Mouse (Mus musculus): ENCODE data around the gene Atp2c2. TPM values are rescaled to one million over a fixed set of nuclear protein-coding genes. Genes with fewer than 3 reads are reported as not detected.

The Atp2c2 gene
- total and polyA plus RNA-seq, 3 experiments: 0.27 to 0.58 TPM; not detected in 1

- Histone ChIP-seq H3K27ac (ENCODE audit: control insufficient read depth, low read depth, low read length) (no peak overlapping the region), H3K9ac (ENCODE audit: control insufficient read depth, low read depth, low read length, poor library complexity, severe bottlenecking) (no peak overlapping the region), H3K4me1 (ENCODE audit: control insufficient read depth in 1 of 2, insufficient read depth in 2 of 2, low read length in 2 of 2) (peaks cover 0 to 8% of the 10 kb centered on the region in 2 experiments; a peak in 3 of 4 replicates), H3K27me3 (ENCODE audit: control insufficient read depth in 1 of 2, insufficient read depth in 2 of 2, low read length in 2 of 2) (no peaks in the 10 kb centered on the region), H3K36me3 (ENCODE audit: control insufficient read depth in 1 of 2, insufficient read depth in 2 of 2, low read length in 2 of 2) (peaks cover 0 to 4% of the 10 kb centered on the region in 2 experiments; a peak in 2 of 4 replicates), H3K79me2 (ENCODE audit: control insufficient read depth, insufficient read depth, low read length, poor library complexity) (peaks cover 4% of the 10 kb centered on the region; the same call in 1 of the 2 replicates), H3K9me3 (replicated peaks; ENCODE audit: insufficient read depth, low read length) (no peaks in the 10 kb centered on the region), H3K4me3 (ENCODE audit: control insufficient read depth in 1 of 2, insufficient read depth in 1 of 2, low read depth in 2 of 2, low read length in 2 of 2) (no peak overlapping the region)
- DNase-seq (ENCODE audit: low read depth, low spot score): no peak
- TF ChIP-seq CHD2 (IDR thresholded peaks at IDR 0.05; ENCODE audit: low read length) (no peak), MEF2A (IDR thresholded peaks at IDR 0.05; ENCODE audit: extremely low read depth, insufficient replicate concordance, low read depth, low read length, poor library complexity, severe bottlenecking) (no peak), USF1 (IDR thresholded peaks at IDR 0.05; ENCODE audit: low read depth, low read length) (no peak), USF2 (IDR thresholded peaks at IDR 0.05; ENCODE audit: borderline replicate concordance in 1 of 2, insufficient read depth in 1 of 2, low read depth in 1 of 2, low read length in 2 of 2) (no peak), MYB (IDR thresholded peaks at IDR 0.05; ENCODE audit: low read depth, low read length) (no peak), ELF1 (IDR thresholded peaks at IDR 0.05; ENCODE audit: low read depth, low read length) (no peak), E2F4 (IDR thresholded peaks at IDR 0.05; ENCODE audit: borderline replicate concordance, low read depth, low read length) (no peak), SMC3 (IDR thresholded peaks at IDR 0.05; ENCODE audit: low read depth, low read length) (no peak), POLR2AphosphoS2 (IDR thresholded peaks at IDR 0.05; ENCODE audit: low read length) (no peak), KAT2A (conservative IDR thresholded peaks at IDR 0.05; ENCODE audit: low read depth, low read length) (no peak), UBTF (IDR thresholded peaks at IDR 0.05; ENCODE audit: borderline replicate concordance, insufficient read depth, low read depth, low read length) (no peak), ZC3H11A (IDR thresholded peaks at IDR 0.05; ENCODE audit: low read depth, low read length) (no peak), TCF12 (IDR thresholded peaks at IDR 0.05; ENCODE audit: low read depth, low read length) (no peak), MAZ (IDR thresholded peaks at IDR 0.05; ENCODE audit: low read depth, low read length) (no peak), ZMIZ1 (IDR thresholded peaks at IDR 0.05; ENCODE audit: low read depth, low read length) (no peak), GATA1 (IDR thresholded peaks at IDR 0.05; ENCODE audit: low read depth, low read length) (no peak)
Observed at GRCm38 (mm10) chr8:119776668-119777245, 76.9 kb downstream of the Atp2c2 start.

- peak overlapping the region; percentile 48 for H3K27ac ChIP-seq (ENCODE audit: control insufficient read depth, low read depth, low read length)
- peak; percentile 48 for DNase-seq (ENCODE audit: low read depth, low spot score)
- H3K4me1 ChIP-seq (ENCODE audit: control insufficient read depth in 1 of 2, insufficient read depth in 2 of 2, low read length in 2 of 2): peaks cover 0 to 8% of the 10 kb centered on the region in 2 experiments; a peak in 3 of 4 replicates
- TF ChIP-seq MXI1 (IDR thresholded peaks at IDR 0.05; ENCODE audit: low read depth, low read length) (peak; percentile 0; the same call in 1 of the 2 replicates), ZC3H11A (IDR thresholded peaks at IDR 0.05; ENCODE audit: low read depth, low read length) (no peak), SMC3 (IDR thresholded peaks at IDR 0.05; ENCODE audit: low read depth, low read length) (no peak), CTCF (IDR thresholded peaks at IDR 0.05 in 2 of 3, conservative IDR thresholded peaks at IDR 0.05 in 1 of 3; ENCODE audit: control insufficient read depth in 1 of 3, insufficient read depth in 1 of 3, low read depth in 2 of 3, low read length in 3 of 3, poor library complexity in 1 of 3, severe bottlenecking in 1 of 3) (no peak), TBP (IDR thresholded peaks at IDR 0.05; ENCODE audit: low read depth, low read length) (no peak), UBTF (IDR thresholded peaks at IDR 0.05; ENCODE audit: borderline replicate concordance, insufficient read depth, low read depth, low read length) (no peak), ZMIZ1 (IDR thresholded peaks at IDR 0.05; ENCODE audit: low read depth, low read length) (no peak), MAFK (IDR thresholded peaks at IDR 0.05; ENCODE audit: borderline replicate concordance, low read depth, low read length) (no peak)
- no peaks in the 10 kb centered on the region for H3K9me3 ChIP-seq (replicated peaks; ENCODE audit: insufficient read depth, low read length)
- peak overlapping the region; percentile 77 to 93 for H3K4me3 ChIP-seq (ENCODE audit: control insufficient read depth in 1 of 2, insufficient read depth in 1 of 2, low read depth in 2 of 2, low read length in 2 of 2)
- peaks cover 4% of the 10 kb centered on the region; the same call in 1 of the 2 replicates for H3K79me2 ChIP-seq (ENCODE audit: control insufficient read depth, insufficient read depth, low read length, poor library complexity)
- H3K9ac ChIP-seq (ENCODE audit: control insufficient read depth, low read depth, low read length, poor library complexity, severe bottlenecking): peak overlapping the region; percentile 82
- H3K27me3 ChIP-seq (ENCODE audit: control insufficient read depth in 1 of 2, insufficient read depth in 2 of 2, low read length in 2 of 2): no peaks in the 10 kb centered on the region
- peaks cover 0 to 4% of the 10 kb centered on the region in 2 experiments; a peak in 2 of 4 replicates for H3K36me3 ChIP-seq (ENCODE audit: control insufficient read depth in 1 of 2, insufficient read depth in 2 of 2, low read length in 2 of 2)
Observed at GRCm38 (mm10) chr8:119777765-119778164, 78.0 kb downstream of the Atp2c2 start.
